Mouse (Mus musculus): ENCODE results near the gene Sgo1. TPM values are rescaled to one million over a fixed set of nuclear protein-coding genes. Genes with fewer than 3 reads are reported as not detected.
"Not testable (repeated sequence)": the region's sequence is repeated elsewhere in the genome, so short reads cannot be mapped to it uniquely, and the experiment has no call there.

Gene Sgo1
- 0.16 and 0.19 TPM in 2 replicates for polyA plus RNA-seq (2012; rRNA removed)

GRCm38 (mm10) chr17:53688877-53689802 lies at the start of gene Sgo1:
TSS of gene Sgo1 (minus strand) at chr17:53689333.
- peak; percentile 68 for DNase-seq (ENCODE audit: low read depth)

GRCm38 (mm10) chr17:53718916-53719315 lies 29.8 kb upstream of the Sgo1 start:
- not testable (repeated sequence) for DNase-seq (ENCODE audit: low read depth)

GRCm38 (mm10) chr17:53718474-53718873 lies 29.3 kb upstream of the Sgo1 start:
- no peak for DNase-seq (ENCODE audit: low read depth)

GRCm38 (mm10) chr17:53715161-53715560 lies 26.0 kb upstream of the Sgo1 start:
- not testable (repeated sequence) for DNase-seq (ENCODE audit: low read depth)

GRCm38 (mm10) chr17:53714453-53714852 lies 25.3 kb upstream of the Sgo1 start:
- no peak for DNase-seq (ENCODE audit: low read depth)

- DNase-seq (ENCODE audit: low read depth) = not testable (repeated sequence)
These were observed 8.4 kb upstream of the Sgo1 start for GRCm38 (mm10) chr17:53697521-53697920.

- DNase-seq (ENCODE audit: low read depth) = no peak
These were observed 4.9 kb upstream of the Sgo1 start for GRCm38 (mm10) chr17:53694039-53694438.

- DNase-seq (ENCODE audit: low read depth) = no peak
These were observed 813 bp upstream of the Sgo1 start for GRCm38 (mm10) chr17:53689946-53690345.

- DNase-seq (ENCODE audit: low read depth) = no peak
These were observed 812 bp downstream of the Sgo1 start for GRCm38 (mm10) chr17:53688321-53688720.

GRCm38 (mm10) chr17:53678716-53679115 lies 10.4 kb downstream of the Sgo1 start:
- no peak for DNase-seq (ENCODE audit: low read depth)

- no peak for DNase-seq (ENCODE audit: low read depth)
These were observed 18.7 kb downstream of the Sgo1 start for GRCm38 (mm10) chr17:53670453-53670852.

- no peak for DNase-seq (ENCODE audit: low read depth)
These were observed 24.3 kb downstream of the Sgo1 start for GRCm38 (mm10) chr17:53664703-53665382.

GRCm38 (mm10) chr17:53664267-53664666 lies 24.9 kb downstream of the Sgo1 start:
- no peak for DNase-seq (ENCODE audit: low read depth)

GRCm38 (mm10) chr17:53661056-53661840 lies 27.9 kb downstream of the Sgo1 start:
- no peak for DNase-seq (ENCODE audit: low read depth)

- no peak for DNase-seq (ENCODE audit: low read depth)
These were observed 29.4 kb downstream of the Sgo1 start for GRCm38 (mm10) chr17:53659738-53660137.

GRCm38 (mm10) chr17:53659230-53659629 lies 29.9 kb downstream of the Sgo1 start:
- DNase-seq (ENCODE audit: low read depth) = no peak

- no peak for DNase-seq (ENCODE audit: low read depth)
These were observed 30.5 kb downstream of the Sgo1 start for GRCm38 (mm10) chr17:53658668-53659067.

- not testable (repeated sequence) for DNase-seq (ENCODE audit: low read depth)
These were observed 31.7 kb downstream of the Sgo1 start for GRCm38 (mm10) chr17:53657391-53657790.

GRCm38 (mm10) chr17:53656369-53656860 lies 32.7 kb downstream of the Sgo1 start:
- no peak for DNase-seq (ENCODE audit: low read depth)

GRCm38 (mm10) chr17:53655959-53656358 lies 33.2 kb downstream of the Sgo1 start:
- DNase-seq (ENCODE audit: low read depth) = no peak

- DNase-seq (ENCODE audit: low read depth) = no peak
These were observed 34.1 kb downstream of the Sgo1 start for GRCm38 (mm10) chr17:53655081-53655480.

- DNase-seq (ENCODE audit: low read depth) = no peak
These were observed 34.5 kb downstream of the Sgo1 start for GRCm38 (mm10) chr17:53654596-53654995.

Measured in gonadal fat pad, adult 2 months (tissue).